Mouse (Mus musculus): ENCODE results near the gene Ptgs1.
A peak's percentile ranks its signal among the peaks of the same experiment; 100 is the strongest.
"Not testable (repeated sequence)": the region's sequence is repeated elsewhere in the genome, so short reads cannot be mapped to it uniquely, and the experiment has no call there.

Gene Ptgs1

DNA sequence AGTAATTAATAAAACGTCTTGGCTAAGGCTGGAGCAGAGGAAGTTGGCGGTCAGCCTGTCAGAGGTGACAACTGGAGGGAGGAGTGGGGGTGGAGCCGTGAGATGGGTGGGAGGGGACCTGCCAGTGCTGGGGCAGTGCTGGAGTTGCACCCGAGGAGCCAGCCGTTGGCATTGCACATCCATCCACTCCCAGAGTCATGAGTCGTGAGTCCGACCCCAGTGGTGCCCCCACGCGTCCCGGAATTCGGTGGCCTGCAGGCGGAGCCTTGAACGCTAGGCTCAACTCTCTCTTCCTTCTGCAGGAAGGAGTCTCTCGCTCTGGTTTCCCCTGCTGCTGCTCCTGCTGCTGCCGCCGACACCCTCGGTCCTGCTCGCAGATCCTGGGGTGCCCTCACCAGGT, at the start of gene Ptgs1:
Ptgs1 (plus strand) TSS at position 61 of the 400 bp plus-strand sequence.
- DNase-seq (ENCODE audit: extremely low spot score, low read depth, low spot score): no peak

DNA sequence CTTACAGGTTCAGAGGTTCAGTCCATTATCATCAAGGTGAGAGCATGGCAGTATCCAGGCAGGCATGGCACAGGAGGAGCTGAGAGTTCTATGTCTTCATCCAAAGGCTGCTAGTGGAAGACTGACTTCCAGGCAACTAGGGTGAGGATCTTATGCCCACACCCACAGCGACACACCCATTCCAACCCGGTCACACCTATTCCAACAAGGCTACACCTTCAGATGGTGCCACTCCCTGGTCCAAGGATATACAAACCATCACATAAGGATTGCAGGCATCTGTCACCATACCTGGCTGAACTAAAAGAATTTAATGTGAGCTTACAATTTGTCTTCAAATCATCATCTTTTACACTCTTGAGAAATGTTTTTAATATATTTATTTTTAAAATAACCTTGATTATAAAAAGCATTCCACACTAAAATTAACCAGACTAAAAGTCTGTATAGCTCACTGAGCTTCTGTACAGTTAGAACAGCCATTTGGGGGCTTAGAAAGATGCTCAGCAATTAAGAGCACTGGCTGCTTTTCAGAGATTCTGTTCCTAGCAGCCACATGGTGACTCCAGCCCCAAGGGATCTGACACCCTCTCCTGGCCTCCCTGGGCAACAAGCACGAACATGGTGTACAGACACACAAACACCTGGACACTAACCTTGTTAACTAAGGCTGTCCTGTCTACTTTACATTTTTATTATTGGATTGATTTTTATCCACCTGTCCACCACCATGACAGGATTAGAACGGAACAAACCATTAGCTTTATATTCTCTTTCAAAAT, 48.4 kb upstream of the Ptgs1 start:
- DNase-seq (ENCODE audit: extremely low spot score, low read depth, low spot score): not testable (repeated sequence)

DNA sequence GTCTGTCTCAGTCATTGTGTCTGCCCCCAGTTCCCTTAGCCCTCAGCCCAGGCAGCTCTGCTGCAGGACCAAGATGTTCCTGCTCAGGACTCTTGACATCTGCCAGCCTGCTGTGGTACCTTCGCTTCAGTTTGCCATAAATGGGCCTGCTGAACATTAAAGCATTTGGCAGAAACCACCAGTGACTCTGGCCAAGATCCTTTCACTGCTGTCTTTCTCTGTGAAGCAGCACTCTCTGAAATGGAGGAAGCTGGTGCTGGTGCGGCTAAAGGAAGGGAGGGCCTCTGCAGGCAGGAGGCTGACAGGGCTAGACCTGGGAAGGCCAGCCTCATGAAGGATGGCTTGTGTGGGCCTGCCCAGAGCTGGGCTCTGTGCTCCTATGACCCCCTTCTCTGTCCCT, 46.9 kb upstream of the Ptgs1 start:
- no peak for DNase-seq (ENCODE audit: extremely low spot score, low read depth, low spot score)

DNA sequence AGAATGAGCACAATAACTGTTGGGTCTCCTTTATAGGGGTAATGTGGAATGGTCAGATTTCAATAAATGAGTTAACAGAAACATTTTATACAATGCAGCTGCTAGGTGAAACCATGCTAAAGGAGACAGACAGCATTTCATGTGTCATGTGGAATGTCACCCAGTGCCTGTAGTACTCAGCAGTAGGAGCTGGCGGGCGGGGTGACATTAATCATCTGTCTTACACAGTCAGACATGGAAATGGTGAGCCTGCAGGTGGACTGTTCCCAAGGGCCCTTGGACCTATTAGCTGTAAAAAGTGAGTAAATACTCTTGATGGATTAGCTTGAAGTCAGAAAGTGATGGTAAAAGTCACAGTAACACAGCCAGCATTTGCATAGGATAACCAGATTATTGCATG, 46.0 kb upstream of the Ptgs1 start:
- DNase-seq (ENCODE audit: extremely low spot score, low read depth, low spot score): no peak

DNA sequence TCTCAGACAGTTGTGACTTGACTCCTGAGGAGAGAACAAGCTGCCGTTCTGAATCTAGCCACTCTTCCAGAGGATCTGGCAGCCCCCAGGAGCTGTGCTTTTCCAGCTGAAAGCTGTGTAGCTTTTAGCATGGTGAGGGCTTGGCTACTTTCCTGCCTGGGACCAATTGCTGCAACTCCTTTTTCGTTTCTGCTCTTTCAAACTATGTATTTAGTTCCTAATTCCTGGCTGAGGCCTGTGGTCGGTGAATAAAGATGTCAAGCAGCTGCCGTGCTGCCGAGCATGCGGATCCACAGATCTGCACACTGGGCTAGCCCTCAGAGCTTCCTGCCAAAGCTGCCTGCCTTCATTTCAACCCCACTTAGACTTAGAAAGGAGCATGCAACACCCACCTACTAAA, 45.4 kb upstream of the Ptgs1 start:
- DNase-seq (ENCODE audit: extremely low spot score, low read depth, low spot score): no peak

DNA sequence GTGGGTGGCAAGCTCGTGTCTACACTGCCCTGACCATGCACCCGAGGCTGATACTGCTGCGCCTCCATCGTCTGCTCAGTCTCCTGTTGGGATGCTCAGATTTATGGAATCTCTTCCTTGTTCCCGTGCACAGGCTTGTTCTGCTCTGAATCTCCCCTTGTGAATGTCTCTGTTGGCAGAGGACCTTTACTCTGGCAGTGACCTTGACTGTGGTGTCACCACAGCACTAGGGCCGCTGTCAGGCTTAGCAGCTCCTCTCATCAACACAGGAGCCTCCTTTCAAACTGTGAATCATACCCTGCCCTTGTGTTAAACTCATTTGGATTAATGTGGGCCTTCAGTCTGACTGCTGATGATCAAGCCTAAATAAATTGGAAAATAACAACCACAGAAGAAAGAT, 41.0 kb upstream of the Ptgs1 start:
- DNase-seq (ENCODE audit: extremely low spot score, low read depth, low spot score): not testable (repeated sequence)

DNA sequence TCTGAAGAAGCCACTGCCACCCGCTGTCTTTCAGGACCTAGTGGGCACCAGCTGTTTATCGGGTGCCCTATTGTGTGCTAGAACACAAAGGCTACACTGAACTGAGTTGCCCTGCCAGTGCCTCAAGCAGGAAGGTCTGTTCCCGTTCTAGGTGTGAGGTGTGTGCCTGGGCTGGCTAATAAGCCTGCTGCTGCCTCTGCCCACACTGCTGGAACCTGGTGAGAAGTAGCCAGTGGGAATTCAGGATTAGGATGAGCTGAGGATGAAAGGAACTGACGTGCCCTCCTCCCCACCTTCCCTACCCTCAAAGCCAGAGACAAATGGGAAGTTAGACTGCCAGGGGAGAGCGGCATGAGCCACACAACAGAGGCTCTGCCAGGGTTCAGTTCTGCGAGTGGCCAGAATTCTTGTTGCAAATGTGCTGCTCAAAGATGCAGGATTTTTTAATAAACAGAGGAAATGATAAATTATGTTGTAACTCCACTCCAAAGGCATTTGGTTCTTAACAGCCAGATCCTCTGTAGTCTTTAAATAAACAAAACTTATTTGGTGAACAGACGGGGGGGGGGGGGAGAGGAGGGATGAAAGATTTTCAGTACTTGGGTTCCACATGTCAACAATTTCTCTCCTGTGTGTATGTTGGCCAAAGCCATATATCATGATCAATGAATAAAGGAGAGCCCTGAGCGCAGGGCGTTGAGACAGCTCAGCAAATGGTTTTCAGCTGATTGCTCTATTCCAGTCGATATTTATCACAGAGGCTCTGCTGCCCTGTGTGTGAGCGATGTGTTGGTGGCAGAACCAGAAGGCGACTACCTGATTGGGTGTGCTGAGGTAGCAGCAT, 38.9 kb upstream of the Ptgs1 start:
- DNase-seq (ENCODE audit: extremely low spot score, low read depth, low spot score): no peak

DNA sequence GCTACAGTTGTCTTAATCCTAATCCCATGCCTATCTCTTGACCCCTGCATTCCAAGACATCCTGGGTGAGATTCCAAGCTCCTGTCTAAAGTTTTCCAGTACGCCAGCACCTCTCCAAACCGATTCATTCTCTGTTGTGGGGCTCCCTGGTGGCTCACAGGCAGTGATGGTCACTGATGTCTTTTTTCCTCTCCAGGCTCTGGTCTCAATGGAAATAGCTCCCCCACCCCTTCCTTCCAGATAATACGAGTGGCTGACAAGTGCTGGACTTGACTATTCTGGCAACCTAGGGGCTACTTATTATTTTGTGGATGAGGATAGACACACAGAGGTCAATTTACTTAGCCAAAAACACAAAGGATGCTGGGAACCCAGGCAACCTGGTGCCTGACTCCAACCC, 33.2 kb upstream of the Ptgs1 start:
- no peak for DNase-seq (ENCODE audit: extremely low spot score, low read depth, low spot score)

DNA sequence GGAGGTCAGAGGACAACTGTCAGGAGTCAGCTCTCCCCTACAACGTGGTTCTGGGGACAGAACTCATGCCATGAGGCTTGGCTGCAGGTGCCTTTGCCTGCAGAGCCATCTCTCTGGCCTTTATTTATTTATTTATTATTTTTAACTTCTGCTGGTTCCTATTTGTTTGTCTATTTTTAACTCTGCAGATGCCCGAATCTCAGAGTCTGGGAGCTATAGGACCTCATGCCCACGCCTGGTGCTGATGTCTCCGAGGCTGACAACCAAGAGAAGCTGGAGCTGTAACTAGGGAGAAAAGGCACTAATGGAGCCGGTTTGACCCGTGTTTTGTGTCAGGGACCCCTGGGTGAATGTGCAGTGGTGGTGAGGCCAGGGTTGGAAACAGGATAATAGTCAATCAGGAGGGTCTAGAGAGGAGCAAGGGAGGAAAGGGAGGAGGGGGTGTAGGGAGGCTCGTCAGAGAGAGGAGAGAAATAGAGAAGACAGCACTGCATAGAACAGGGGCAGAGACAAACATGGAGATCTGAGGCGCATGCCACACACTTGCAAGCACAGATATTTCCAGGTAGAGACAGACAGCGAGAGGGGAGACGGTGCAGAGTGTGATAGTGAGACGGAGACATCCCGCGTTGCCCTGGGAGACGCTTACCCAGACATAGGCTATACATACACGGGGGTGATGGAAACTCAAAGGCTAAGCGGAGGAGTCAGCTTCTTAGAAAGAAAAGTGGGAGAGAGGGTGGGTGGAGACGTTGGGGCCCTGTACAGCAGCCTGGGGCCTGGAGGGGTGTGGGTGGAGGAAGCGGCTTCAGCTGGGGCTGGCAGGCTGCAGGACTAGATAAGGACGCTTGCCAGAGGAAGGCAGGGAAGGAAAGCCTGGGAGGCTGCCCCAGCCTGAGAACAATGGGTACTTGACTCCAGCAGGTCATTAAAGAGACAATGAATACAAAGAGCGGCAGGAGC, 32.0 kb upstream of the Ptgs1 start:
- no peak for DNase-seq (ENCODE audit: extremely low spot score, low read depth, low spot score)

DNA sequence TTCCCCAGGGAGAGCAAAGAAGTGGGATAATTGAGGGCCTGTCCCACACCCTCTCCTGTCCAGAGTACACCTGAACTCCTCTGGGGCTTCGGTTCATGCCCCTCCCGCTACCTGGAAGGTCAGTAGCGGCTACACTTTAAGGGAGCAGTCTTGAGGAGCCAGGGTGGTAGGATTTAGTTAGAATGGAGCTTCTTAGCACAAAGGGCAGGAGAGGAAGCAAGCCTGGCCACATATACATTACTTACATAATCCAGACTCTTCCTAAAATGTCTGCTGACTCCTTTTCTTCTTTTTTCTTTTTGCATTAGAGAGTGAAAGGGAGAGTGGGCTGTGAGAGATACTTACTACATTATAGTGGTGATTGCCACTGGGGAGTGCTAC, 31.4 kb upstream of the Ptgs1 start:
- no peak for DNase-seq (ENCODE audit: extremely low spot score, low read depth, low spot score)

DNA sequence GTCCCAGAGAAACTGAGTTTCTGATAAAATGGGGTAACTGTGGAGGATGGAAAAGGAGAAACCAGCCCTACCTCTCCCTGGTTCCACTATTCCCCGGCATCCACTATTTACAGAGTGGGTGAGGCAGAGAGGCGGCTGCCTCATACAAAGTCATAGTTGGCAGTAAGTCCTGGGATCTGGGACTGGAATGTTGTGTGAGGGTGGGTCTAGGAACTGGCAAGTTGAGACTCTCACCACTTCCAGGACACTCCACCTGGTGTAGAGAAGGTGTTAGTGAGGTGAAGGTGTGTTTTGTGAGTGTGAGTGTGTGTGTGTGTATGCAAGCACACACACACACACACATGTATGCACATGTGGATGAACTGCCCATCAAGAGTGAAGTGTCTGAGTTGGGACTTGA, 29.4 kb upstream of the Ptgs1 start:
- DNase-seq (ENCODE audit: extremely low spot score, low read depth, low spot score): no peak

DNA sequence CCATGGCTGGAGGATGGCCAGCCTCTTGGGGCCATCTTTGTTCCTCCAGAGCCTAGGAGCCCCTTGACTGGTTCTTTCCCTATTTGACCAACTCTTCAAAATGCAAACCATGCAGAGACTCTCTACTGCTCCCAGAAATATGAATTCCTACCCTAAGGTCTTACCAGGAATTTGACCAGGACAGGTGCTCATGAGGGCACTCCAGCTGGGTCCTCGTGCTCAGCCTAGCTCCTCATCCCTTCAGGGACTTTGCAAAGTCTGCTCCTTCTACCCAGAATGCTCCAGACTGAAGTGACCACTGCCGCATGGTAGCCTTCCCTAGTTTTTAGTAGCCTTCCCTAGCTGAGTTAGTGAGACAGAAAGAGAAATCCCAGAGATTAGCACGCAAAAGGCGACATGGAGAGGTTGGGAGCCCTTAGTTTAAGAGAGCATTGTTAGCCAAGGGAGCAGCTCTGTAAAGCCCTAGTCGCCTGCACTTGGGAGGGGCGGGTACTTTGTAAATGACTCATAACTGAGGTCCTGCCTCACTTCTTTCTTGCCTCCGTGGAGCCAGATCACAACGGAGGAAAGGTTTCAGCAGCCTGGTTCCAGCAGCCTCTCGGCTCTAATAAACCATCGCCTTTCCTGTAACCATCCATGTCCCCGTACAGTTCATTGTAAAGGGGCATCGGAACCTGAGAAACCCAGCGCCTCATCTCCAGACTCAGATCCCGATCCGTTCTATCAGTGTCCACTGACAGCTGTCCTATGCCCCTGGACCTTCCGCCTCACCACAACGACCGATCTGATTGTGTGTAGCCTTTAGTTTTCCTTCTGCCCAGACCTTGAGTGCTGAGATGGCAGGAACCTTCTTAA, 28.2 kb upstream of the Ptgs1 start:
- no peak for DNase-seq (ENCODE audit: extremely low spot score, low read depth, low spot score)

DNA sequence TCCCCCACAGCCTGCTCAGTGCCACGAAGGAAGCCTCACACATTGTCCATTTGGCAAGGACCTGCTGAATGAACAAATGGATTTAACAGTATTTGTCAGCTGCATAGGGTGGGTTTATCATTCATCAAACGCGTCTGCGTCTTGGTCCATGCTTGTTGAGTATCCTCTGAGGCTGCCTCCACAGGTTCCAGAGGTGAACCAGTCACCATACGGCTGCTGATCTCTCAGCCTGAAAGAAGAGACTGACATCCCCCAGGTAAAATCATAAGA, 27.7 kb upstream of the Ptgs1 start:
- no peak for DNase-seq (ENCODE audit: extremely low spot score, low read depth, low spot score)

DNA sequence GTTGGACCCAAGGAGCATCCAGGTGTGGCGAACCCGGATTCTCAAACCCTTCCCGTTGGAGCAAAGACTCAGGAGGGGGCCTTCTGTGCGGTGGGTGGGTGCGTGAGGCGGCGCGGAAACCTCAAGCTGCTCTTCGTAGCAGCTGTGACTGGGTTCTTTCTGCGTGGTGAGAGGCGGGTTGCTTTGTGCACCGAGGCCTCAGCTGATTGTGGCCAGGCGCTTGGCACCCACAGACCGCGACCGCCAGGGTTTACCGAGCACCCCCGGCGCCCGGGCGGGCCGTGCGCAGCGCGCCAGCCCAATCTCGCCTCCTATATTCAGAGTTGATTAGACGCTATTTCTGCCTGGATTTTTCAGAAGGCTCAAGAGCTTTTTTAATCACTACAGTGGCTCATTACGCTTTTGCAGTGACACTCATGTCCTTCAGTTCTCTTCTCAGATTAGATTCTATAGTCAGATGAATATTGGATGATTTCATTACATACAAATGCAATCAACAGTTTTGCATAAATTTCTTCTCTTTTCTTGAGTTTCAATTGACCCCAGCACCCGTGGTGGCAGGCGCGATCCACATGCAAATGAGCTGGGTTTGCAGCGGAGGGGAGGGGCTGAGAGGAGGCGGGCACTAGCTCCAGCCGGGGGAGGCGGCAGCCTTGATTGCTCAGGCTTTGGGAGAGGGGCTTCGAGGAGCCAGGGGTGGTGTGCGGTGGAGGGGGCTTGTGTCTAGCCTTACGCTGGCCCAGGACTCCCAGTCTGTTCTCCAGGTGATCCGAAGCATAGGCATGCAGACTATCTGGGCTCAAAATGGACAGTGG, 27.0 kb upstream of the Ptgs1 start:
- no peak for DNase-seq (ENCODE audit: extremely low spot score, low read depth, low spot score)

DNA sequence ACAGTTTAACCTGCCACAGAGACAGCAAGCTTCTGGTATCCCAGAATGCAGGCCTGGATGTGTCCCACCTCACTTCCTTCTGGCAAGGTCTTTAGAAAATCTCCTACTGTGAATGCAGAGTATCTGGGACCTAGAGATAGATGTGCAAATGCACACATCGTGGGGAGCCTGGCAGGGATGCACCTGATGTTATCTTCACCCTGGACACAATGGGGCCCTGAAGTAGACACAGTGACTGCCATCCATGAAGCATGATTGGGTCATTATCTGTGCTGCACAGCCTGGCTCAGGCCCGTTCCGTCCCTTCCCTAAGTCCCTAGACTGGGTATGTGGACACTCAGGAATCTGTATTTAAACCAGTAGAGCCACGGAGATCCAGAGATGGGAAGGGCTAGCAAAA, 25.6 kb upstream of the Ptgs1 start:
- DNase-seq (ENCODE audit: extremely low spot score, low read depth, low spot score): no peak

DNA sequence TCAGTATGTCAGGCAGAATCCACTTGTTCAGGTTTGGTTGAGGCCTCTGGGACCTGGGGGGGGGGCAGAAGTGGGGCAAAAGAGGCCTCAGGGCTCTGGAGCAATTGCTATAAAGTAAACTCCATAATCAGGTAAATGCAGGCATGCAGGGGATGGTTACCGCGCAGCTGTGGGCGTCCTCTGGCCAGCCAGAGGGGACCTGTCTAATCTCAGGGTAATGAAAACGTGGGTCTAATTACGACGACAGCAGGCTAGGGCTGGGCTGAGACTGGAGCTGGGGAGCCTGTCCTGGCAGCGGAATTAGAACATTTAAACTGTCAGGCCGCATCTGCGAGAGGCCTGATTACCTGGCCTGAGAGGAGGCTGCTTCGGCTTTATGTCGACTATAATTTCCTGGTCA, 23.2 kb upstream of the Ptgs1 start:
- DNase-seq (ENCODE audit: extremely low spot score, low read depth, low spot score): no peak

DNA sequence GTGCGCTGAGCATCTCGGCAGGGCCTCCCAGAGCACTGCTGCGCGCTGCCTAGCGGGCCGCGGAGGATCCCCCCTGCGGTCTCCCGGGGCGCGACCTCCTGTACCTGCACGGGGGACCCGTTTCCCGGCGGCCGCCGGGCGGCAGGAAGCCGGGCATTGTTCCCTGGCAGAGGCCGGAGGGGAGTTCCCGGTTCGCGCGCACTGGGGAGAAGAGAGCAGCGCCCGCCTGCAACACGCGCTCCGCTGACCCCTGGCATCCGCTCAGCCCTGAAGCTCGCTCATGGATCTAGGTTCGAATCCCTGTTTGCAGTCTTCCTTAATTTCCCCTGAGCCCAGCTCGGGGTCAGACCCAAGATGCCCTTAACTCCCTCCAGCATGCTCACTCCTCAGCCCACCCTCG, 19.4 kb upstream of the Ptgs1 start:
- DNase-seq (ENCODE audit: extremely low spot score, low read depth, low spot score): no peak

DNA sequence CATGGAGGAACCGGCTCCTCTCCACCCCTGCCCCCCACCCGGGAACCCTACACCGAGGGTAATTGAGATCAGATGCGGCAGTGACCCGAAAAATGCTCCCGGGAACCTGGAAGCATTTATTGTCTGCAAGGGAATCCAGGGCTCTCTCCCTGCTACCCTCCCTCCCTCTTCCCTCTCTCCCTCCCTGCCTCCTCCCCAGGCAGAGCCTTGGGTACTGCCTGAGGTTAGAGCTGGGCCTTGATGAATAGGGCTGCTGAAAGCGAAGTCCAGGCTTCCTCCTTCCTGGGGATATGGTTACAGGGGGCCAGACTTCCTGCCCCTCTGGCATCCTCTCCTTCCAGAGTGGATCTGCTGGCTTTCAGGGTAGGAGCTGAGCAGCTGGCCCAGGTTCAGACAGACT, 18.4 kb upstream of the Ptgs1 start:
- DNase-seq (ENCODE audit: extremely low spot score, low read depth, low spot score): no peak

DNA sequence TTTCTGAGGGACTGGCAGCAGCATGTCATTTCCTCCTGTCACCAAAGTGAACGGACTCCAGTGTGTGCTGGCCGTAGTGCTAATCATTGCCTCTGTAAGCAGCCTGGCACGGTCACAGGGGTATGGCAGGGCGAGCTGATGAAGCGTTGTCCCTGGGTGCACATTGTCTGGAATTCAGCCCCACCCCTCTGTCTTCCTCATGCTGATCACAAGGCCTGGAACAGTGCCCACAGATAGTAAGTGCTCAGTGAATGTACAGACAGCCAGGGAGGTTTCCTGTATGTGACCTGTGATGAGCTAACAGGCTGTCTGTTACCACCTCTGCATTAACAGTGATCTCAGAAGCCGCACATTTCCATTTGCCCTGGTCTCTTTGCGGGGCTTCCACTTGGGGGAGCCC, 17.1 kb upstream of the Ptgs1 start:
- DNase-seq (ENCODE audit: extremely low spot score, low read depth, low spot score): no peak

DNA sequence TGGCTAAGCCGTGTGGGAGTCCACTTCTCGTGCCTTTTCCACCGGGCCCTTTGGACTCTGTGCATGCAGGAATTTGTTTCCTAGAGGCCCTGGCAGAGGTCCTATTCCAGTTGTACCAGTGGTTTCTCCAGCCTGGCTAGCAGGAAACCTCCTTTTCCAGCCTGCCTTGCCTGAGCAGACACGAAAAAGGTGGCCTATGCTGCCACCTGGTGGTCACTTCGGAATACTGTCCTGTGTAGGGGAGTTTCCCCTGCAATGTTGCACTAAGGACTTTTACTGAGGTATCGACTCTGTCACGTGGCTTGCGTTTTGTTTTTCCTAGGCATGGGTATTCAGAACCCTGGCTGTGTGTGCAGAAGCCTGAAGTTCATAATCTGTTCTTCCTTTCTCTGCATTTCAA, 16.2 kb upstream of the Ptgs1 start:
- peak; percentile 97 for DNase-seq (ENCODE audit: extremely low spot score, low read depth, low spot score)

Measured in hindlimb bud, embryonic 11.5 days (tissue).